Mouse (Mus musculus): ENCODE results near the gene AI597479. TPM values are rescaled to one million over a fixed set of nuclear protein-coding genes. Genes with fewer than 3 reads are reported as not detected.

The AI597479 gene
- 10 to 100 TPM; 25.1 to 25.2 TPM for total RNA-seq (2021)

DNA sequence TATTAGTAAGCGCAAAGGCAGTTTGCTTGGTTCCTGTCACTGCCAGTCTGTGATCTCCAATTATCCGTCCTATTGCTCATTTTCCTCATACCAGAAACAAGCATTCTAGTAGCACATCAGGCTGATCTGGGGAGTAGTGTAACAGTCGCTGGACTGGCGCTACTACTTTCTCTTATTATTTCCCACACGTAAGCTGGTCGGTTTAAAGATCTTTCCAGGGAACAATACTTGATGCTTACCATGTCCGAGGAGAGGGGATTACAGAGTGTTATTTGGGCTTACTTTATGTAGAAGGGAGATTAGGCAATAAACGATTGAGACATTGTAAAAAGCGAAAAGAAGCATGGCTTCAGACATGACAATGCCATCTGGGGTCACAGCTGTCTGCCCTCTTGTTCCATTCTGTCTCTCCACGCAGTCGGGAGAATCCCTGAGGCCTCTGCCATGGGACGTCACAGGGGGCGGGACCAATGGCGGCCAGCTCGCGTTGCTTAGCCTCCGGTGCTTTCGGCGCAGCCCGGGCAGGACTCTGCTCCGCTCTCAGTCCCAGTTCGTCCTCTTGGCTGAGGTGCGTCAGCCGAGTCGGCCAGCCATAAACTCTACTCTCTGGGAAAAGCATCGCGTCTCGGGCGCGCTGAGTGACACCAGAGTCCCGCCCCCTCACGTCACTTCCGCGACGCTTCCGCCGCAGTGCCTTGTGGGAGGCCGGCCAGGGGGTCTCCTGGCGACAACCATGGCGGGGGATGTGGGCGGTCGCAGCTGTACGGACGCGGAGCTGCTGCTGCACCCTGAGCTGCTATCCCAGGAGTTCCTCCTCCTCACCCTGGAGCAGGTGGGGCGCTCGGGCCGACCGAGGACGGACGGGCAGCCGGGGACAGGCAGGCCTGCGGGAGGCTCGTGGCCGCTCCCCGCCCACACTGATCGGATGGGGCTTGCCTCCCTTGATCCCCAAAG is at the start of gene AI597479, which contains the start of gene Tgfbrap1:
Gene AI597479, plus strand, starts transcription at position 680 of the 954 bp plus-strand sequence.
Gene Tgfbrap1, minus strand, starts transcription at position 607 of the 954 bp plus-strand sequence.
- DNase-seq: peak; percentile 93 to 95

GRCm38 (mm10) chr1:43051903-43052302 is 46.6 kb upstream of the AI597479 start:
- DNase-seq: no peak

DNA sequence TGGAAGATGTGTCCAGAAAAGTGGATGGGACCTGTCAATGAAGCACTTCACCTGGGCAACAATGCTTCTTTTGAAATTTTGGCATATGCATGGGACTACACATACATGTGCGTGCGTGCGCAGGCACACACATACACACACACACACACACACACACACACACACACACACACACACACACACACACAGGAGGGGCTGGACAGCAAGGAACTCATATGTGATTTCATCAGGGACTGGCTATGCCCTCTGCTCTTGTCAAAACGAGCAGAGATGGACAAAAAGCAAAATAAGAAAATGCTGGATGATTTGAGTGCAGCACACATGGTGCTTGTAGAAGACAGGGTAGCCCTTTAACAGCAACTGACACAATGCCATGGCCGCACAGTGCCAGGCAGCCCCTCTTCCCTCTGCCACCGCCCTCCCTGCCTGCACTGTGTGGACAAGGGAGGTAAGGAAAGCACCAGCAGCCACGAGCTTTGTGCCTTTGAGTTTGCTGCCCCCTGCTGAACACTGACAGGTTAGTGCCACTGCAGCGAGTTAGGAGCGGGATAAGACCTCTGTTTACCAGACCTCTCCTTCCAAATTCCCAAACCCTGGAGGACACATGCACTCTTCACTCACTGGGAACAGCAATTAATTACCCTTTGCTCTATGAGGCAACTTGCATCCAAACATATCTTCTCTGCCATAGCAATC is 32.7 kb upstream of the AI597479 start:
- DNase-seq: peak; percentile 73 to 76

DNA sequence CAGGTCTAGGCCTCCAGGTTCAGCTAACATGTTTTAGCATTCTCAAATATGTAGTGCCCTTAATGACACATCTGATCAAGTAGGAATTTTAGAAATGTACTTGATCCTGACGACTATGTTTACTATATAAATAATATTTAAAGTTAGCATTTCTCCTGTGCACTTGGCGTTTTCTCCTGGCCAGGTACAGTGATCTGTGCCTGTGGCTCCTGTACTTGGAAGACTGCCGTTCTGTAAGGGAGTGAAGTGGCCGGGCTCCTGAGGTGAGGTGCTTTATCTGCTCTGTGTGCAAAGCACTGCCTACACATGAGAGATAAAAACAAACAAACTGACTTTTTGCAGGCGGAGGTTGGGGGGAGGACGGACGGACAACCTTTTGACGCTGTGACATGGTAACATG is 31.9 kb upstream of the AI597479 start:
- DNase-seq: no peak

GRCm38 (mm10) chr1:43067551-43067950 is 31.0 kb upstream of the AI597479 start:
- no peak for DNase-seq

- no peak for DNase-seq
These were observed 27.8 kb upstream of the AI597479 start for GRCm38 (mm10) chr1:43070726-43071125.

DNA sequence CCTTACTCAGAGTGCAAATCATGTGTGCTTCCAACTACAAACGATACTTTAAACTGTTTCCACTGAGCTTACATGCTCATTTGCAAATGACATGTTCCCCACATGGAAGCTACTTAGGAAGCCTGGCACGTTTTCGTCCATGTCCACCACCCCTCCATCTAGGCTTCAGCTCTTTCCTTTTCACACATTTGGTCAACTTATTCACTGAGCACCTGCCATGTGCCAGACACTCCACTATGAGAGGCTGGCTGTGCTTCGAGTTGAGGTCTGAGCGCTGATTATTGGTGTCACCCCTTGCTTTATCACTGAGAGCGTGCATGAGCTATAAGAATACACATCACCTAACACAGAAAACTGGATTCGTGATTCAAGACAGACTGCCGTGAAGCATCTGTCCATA is 26.5 kb upstream of the AI597479 start:
- no peak for DNase-seq

DNA sequence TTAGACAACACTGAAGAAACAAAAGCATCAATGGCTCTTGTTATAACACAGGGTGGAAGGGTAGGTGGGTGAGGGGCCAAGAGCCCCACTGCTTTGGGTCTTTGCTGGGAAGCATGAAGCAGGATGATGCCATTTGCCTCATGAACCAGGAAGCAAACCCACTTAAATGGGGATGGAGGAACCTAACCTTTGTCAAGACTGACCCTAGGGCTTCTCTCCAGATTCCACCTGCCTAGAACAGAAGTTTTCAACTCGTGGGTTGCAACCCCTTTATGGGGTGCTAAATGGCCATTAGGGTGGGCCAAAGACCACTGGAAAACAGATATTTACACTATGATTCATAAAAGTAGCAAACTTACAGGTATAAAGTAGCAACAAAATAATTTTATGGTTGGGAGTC is 25.9 kb upstream of the AI597479 start:
- DNase-seq: no peak

GRCm38 (mm10) chr1:43074791-43075190 is 23.7 kb upstream of the AI597479 start:
- no peak for DNase-seq

GRCm38 (mm10) chr1:43078124-43078523 is 20.4 kb upstream of the AI597479 start:
- no peak for DNase-seq

DNA sequence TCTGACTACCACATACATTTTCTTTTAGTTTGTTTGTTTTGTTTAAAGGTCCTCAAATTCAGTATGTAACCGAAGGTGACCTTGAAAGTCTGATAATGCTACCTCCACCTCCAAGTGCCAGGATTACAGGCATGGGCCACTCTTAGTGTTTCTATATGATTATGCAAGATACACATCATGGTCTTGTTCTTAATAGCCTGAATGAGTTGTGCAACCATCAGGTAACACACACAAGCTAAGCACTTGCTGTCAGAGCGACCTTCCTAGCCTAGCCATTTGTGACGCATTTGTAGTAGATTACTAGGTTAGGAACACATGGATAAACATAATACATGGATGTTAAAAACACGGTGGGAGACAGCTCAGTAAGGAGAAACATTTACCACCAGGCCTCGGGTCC is 15.6 kb upstream of the AI597479 start:
- DNase-seq: no peak

- DNase-seq: no peak
These were observed 8.1 kb upstream of the AI597479 start for GRCm38 (mm10) chr1:43090418-43090817.

- DNase-seq: no peak
These were observed 7.0 kb upstream of the AI597479 start for GRCm38 (mm10) chr1:43091306-43092055.

DNA sequence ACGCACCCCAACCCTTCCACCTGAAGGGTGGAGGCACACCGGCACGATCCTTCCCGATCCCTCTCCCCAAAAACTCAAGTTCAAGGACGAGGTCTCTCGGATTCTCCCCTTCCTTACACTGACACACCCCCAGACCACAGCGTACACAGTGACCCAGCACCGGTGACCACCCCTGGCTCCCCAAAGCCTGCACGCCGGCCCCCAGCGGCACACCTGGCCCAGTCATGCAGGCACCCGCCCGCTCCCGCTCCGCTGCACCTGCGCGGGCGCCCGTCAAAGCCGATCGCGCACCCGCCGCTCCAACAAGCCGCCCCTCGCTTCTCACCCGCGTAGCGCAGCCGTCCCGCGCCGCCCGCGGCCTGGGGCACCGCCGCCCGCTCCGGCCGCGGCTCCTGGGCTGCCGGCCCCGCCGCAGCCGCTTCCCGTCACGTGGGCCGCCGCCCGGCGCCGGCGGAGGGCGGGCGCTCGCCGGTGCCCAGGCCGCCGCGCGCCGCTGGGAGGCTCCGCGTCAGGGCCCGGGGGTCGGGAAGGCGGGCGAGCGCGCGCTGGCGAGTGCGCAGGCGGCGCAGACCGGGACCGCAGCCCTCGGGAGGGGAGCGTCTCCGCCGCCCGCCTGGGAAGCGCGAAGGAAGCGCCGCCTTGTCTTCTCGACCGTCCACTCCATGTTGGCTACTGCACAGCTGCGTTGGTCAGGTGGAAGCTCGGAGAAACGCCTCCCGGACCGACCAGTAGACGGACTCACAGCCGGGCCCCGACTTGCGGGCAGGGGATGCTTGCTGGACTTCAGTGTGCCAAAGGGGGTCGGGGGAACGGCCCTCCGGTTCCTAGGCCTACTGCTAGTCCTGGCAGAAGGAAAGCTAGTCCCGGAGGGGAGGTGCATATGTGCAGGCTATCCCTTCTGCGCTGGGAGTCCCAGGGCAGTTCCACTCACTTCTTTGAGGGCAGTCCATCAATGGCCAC is 6.2 kb upstream of the AI597479 start:
- peak; percentile 75 to 78 for DNase-seq

DNA sequence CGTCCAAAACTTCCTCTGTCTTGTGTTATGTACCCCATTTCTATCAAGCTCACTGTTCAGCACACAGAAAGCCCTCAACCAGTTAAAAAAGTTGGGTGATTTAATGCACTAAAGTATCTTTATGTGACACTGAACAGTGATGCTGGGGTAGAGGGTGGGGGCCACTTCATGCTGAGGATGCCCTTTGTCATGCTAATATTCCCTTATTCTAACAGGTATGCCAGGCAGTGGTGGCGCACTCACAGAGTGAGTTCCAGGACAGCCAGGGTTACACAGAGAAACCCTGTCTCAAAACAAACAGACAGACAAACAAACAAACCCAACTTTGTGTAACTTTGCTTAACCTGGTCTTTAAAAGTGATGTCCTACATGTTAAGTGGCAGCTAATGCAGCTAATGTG is 4.3 kb upstream of the AI597479 start:
- no peak for DNase-seq

DNA sequence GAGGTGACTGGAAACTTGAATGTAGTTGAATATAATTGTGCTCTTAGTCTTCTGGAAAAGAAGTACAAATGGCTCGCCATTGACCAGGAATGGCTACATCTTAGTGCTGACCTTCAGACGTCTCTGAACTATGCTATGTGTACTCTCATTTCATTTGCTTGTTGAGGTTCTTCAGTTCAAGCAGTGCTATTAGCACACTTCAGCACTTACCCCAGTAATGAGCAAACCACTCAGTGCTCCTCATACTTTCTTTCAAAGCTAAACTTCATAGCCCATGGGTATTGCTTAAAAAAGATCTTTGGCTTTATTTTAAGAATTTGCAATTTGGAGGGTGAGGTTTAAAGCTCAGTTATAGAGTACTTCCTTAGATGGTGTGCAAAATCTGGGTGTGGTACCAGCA is 10.2 kb downstream of the AI597479 start:
- no peak for DNase-seq

- no peak for DNase-seq
These were observed 12.0 kb downstream of the AI597479 start for GRCm38 (mm10) chr1:43110556-43110955.

DNA sequence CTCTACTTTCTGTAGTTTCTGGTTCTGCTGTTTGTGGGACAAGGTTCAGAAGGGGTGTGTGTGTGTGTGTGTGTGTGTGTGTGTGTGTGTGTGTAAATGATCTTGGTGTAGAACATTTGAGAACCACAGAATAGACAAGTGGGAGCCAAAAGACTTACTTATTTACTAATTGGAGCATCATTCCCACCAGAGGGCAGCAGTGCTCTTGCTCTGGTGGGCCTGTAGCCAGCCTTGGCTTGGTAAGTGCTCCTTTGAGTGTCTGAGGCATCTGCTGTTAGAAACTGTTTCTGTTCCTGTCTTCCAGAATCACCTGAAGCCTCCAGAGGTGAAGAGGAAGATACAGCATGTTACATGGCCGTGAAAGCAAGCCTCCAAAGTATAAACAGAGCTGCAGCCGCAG is 14.4 kb downstream of the AI597479 start:
- DNase-seq: peak in 1 of 2 experiments; percentile 45

DNA sequence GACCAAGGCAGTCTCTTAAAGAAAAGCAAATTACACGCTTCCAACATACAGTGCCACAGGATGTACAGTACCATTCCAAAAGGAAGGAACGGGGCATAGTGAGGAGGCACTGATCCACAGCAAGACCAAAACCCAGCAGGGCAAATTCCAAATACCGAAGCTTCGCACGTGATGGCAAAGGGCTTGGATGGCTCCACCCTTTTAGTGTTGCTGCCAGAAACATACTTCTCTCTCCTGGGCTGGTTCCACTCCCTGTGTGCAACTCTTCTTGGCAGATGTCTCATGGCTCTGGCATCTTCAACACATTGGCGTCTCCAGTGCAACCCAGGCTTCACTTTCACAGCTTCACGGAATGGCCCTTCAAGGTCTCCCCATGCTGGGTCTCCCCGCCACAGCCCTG is 18.9 kb downstream of the AI597479 start:
- no peak for DNase-seq

DNA sequence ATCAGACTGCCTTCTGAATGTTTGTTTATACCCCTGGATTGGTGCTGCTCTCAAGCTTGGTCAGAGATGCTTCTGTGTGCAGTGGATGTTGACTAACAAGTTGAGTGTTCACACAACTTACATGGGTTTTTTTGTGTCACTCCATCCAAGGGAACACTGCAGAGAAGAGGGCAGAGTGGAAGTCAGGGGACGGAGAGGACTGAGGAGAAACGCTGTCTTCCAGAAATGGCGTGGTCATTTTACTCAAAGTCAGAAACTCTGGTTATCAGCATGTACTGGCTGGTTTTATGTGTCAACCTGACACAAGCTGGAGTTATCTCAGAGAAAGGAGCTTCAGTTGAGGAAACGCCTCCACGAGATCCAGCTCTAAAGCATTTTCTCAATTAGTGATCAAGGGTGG is 22.4 kb downstream of the AI597479 start:
- no peak for DNase-seq

DNA sequence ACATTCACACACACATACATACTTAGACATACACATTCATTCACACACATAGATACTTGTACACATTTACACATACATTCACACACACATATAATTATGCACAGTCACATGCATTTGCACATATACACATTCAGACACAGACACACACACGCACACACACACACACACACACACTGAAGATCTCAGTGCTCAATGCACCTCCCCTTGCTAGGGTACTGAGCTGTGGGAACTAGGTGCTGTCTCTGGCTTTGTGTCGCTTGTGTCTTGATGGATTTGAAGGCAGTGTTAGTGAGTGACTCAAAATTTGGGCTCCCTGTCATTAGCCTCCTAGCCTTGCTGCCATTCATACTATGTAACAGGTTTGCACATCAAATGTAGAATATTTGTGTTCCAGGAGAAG is 24.1 kb downstream of the AI597479 start:
- no peak for DNase-seq

DNA sequence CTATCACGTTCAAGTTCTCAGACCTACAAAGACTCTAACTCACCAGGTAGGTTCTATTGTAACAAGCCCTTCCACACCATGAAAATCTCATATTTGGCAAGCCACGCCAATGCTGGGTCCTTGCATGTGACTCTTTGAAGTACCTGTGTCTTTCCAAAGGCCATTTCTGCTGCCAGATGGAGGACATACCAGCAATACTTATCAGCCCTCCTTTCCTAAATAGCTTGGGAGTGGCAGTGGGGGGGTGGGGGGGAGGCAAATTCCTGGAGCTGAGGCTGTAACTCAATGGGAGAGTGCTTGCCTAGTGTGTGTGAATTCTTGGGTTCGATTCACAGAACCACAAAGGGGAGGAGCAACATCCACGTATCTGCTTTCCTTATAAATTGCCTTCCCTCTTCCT is 26.2 kb downstream of the AI597479 start:
- DNase-seq: no peak
